Mouse (Mus musculus): ENCODE measurements around the gene Echs1. TPM values are rescaled to one million over a fixed set of nuclear protein-coding genes. Genes with fewer than 3 reads are reported as not detected.

Gene Echs1
- polyA plus RNA-seq, 1 experiment from 2014 or later: 123 TPM

DNA sequence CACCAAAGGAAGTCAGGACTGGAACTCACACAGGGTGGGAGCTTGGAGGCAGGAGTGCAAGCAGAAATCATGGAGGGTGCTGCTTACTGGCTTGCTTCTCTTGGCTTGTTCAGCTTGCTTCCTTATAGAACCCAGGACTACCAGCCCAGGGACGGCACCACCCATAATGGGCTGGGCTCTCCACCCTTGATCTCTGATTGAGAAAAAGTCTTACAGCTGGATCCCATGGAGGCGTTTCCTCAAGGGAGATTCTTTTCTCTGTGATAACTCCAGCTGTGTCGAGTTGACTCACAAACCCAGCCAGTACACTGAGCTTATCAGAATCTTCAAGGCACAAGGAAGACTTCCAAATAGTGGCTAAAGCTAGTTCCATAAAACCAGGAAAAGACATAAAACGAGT lies 6.5 kb upstream of the Echs1 start:
- no peak overlapping the region for H3K9ac ChIP-seq
- H3K27me3 ChIP-seq (ENCODE audit: control insufficient read depth, insufficient read depth, low read length): no peaks in the 10 kb centered on the region
- no peak for DNase-seq (ENCODE audit: low spot score)
- 43% methylated on average over 4 of the region's 4 CpGs for WGBS
- H3K36me3 ChIP-seq (replicated peaks; ENCODE audit: control insufficient read depth, insufficient read depth): no peaks in the 10 kb centered on the region
- H3K4me3 ChIP-seq (replicated peaks; ENCODE audit: low read length): no peak overlapping the region
- no peaks in the 10 kb centered on the region for H3K9me3 ChIP-seq (ENCODE audit: control insufficient read depth, low read length)
- ATAC-seq (ENCODE audit: low FRiP score): no peak
- H3K27ac ChIP-seq: no peak overlapping the region
- H3K4me2 ChIP-seq (replicated peaks): no peak overlapping the region
- H3K4me1 ChIP-seq (replicated peaks; ENCODE audit: control insufficient read depth, insufficient read depth, low read length): peaks cover 9% of the 10 kb centered on the region; the same call in 1 of the 2 replicates

DNA sequence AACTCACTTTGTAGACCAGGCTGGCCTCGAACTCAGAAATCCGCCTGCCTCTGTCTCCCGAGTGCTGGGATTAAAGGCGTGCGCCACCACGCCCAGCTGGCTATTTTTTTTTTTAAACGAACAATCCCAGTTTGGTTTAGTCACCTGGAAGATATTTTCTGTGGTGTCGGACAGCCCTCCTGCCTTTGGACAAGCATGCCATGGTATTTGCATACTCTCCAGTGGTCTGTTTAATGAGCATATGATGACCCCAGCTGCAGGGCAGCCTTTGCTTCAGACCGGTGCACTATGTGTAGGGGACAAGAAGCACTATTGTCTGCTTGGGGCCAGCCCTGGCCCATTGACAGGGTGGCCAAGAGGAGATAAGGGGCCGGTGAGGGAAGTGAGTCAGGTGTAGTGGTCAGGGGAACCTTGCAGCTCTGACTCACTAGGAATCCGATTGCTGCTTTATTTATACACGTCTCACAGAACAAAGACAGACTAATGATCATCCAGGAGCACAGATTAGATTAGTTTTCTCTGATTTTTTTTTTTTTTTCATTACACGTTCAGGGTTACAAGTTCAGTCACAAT lies 5.1 kb upstream of the Echs1 start:
- no peak overlapping the region for H3K9ac ChIP-seq

DNA sequence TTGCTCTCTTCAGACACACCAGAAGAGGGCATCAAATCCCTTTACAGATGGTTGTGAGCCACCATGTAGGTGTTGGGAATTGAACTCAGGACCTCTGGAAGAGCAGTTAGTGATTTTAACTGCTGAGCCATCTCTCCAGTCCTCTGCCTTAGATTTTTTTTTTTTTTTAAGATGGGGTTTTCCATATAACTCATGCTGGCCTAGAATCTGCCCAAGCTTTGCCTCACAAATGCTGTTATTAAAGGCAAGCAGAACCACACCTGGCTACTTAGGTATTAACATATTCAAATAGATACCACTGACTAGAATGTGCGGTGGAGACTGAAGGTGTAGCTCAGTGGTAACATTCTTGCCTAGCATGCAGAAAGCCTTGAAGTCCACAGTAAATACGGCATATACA lies 4.2 kb upstream of the Echs1 start:
- no peak overlapping the region for H3K4me3 ChIP-seq (replicated peaks; ENCODE audit: low read length)
- WGBS: 81% methylated on average over 2 of the region's 2 CpGs
- H3K27ac ChIP-seq: no peak overlapping the region
- ATAC-seq (ENCODE audit: low FRiP score) (no peak), DNase-seq (ENCODE audit: low spot score) (no peak)
- peaks cover 12% of the 10 kb centered on the region; the same call in 1 of the 2 replicates for H3K4me1 ChIP-seq (replicated peaks; ENCODE audit: control insufficient read depth, insufficient read depth, low read length)
- H3K36me3 ChIP-seq (replicated peaks; ENCODE audit: control insufficient read depth, insufficient read depth): no peaks in the 10 kb centered on the region
- no peaks in the 10 kb centered on the region for H3K27me3 ChIP-seq (ENCODE audit: control insufficient read depth, insufficient read depth, low read length)
- H3K9ac ChIP-seq: no peak overlapping the region
- H3K9me3 ChIP-seq (ENCODE audit: control insufficient read depth, low read length): no peaks in the 10 kb centered on the region
- H3K4me2 ChIP-seq (replicated peaks): no peak overlapping the region

More for the DNA sequence above, 5.1 kb upstream of the Echs1 start:
- DNase-seq (ENCODE audit: low spot score) (no peak), ATAC-seq (ENCODE audit: low FRiP score) (no peak)
- H3K4me3 ChIP-seq (replicated peaks; ENCODE audit: low read length): no peak overlapping the region
- no peaks in the 10 kb centered on the region for H3K9me3 ChIP-seq (ENCODE audit: control insufficient read depth, low read length)
- H3K27ac ChIP-seq: no peak overlapping the region
- H3K36me3 ChIP-seq (replicated peaks; ENCODE audit: control insufficient read depth, insufficient read depth): no peaks in the 10 kb centered on the region
- H3K4me2 ChIP-seq (replicated peaks): no peak overlapping the region
- H3K4me1 ChIP-seq (replicated peaks; ENCODE audit: control insufficient read depth, insufficient read depth, low read length): peaks cover 16% of the 10 kb centered on the region
- WGBS: 67% methylated on average over 13 of the region's 13 CpGs
- H3K27me3 ChIP-seq (ENCODE audit: control insufficient read depth, insufficient read depth, low read length): no peaks in the 10 kb centered on the region

DNA sequence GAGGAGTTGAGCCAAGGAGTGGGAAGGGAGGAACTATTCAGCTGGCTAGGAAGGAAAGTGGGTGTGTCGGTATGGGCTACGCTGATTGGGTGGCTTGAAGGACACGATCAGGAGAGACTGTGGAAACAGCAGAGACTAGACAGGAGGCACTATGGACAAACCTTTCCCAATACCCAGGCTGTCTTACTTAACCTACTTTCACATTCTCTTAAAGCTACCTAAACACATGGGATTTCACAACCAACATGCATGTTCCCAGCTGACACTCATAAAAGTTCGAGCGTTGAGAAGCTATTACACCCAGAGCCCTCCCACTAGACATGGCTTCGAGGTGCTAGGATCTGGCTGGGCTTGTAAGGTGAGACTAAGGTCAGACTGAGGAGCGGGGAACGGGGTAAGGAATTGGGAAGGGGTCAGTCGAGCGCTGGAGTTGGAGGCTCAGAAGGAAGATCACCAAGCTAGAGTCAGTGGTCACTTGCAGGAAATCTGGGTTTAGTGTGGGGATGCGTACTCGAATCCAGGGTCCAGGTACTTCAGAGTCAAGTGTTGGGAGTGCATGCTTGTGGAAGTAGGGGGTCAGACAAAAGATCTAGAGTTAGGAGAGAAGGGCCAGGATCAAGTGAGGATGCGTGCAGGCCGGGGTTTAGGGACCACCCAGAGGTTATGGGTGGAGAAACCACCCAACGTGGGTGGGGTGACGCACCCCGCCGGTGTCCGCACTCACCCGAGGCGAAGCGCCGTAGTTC lies 520 bp downstream of the Echs1 start, which contains the start of gene Paox:
Gene Paox, plus strand, starts transcription at position 217 of the 746 bp plus-strand sequence.
- Histone ChIP-seq H3K4me2 (replicated peaks) (peak within 1 kb of the TSS; percentile 87), H3K27ac (peak within 1 kb of the TSS; percentile 87), H3K27me3 (ENCODE audit: control insufficient read depth, insufficient read depth, low read length) (no peaks in the 10 kb centered on the region), H3K4me1 (replicated peaks; ENCODE audit: control insufficient read depth, insufficient read depth, low read length) (peaks cover 10% of the 10 kb centered on the region; the same call in 1 of the 2 replicates), H3K36me3 (replicated peaks; ENCODE audit: control insufficient read depth, insufficient read depth) (peaks cover 22% of the 10 kb centered on the region), H3K4me3 (replicated peaks; ENCODE audit: low read length) (peak within 1 kb of the TSS; percentile 78), H3K9ac (peak within 1 kb of the TSS; percentile 83), H3K9me3 (ENCODE audit: control insufficient read depth, low read length) (no peaks in the 10 kb centered on the region)
- WGBS: 3% methylated on average over 23 of the region's 23 CpGs
- peak; percentile 48 for DNase-seq (ENCODE audit: low spot score)
- peak; percentile 68; the same call in 1 of the 2 replicates for ATAC-seq (ENCODE audit: low FRiP score)

DNA sequence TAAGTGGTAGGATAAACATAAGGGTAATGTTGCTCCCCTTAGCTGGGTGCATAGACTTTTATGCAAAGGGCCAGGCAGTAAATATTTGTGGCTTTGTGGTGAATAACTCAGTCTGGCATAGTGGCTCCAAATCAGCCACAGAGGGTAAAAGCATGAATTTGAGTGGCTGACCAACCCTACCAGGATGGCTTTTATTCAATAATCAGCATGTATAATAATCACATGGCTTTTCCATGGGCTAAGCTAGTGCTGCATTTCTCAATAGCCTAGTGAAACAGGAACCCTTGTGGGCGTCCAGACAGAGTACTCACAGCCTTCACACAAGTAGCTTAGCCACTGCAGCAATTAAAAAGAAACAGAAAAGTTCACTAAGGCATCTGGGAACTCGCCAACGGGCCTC lies 4.3 kb downstream of the Echs1 start:
- Histone ChIP-seq H3K9ac (no peak overlapping the region), H3K4me2 (replicated peaks) (no peak overlapping the region), H3K36me3 (replicated peaks; ENCODE audit: control insufficient read depth, insufficient read depth) (peaks cover 60% of the 10 kb centered on the region), H3K27ac (no peak overlapping the region), H3K27me3 (ENCODE audit: control insufficient read depth, insufficient read depth, low read length) (no peaks in the 10 kb centered on the region), H3K9me3 (ENCODE audit: control insufficient read depth, low read length) (no peaks in the 10 kb centered on the region), H3K4me1 (replicated peaks; ENCODE audit: control insufficient read depth, insufficient read depth, low read length) (peaks cover 7% of the 10 kb centered on the region; the same call in 1 of the 2 replicates), H3K4me3 (replicated peaks; ENCODE audit: low read length) (no peak overlapping the region)
- ATAC-seq (ENCODE audit: low FRiP score): no peak
- DNase-seq (ENCODE audit: low spot score): no peak
- WGBS: 65% methylated on average over 3 of the region's 3 CpGs

DNA sequence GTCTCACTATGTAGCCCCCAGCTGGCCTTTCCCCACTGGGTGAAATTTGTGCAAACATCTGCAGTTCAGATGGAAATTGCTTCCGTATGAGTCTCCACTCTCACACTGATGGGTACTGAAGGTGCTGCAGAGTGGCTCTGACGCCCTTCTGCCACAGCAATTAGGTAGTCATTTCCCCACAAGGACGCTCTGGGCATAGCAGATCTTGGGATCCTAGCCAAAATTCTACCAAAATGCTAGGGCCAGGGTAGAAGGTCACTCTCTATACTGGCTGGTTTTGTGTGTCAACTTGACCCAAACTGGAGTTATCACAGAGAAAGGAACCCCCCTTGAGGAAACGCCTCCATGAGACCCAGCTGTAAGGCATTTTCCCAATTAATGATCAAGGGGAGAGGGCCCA lies 12.3 kb downstream of the Echs1 start:
- ATAC-seq (ENCODE audit: low FRiP score) (no peak), DNase-seq (ENCODE audit: low spot score) (no peak)
- no peak overlapping the region for H3K4me3 ChIP-seq (replicated peaks; ENCODE audit: low read length)
- H3K27ac ChIP-seq: no peak overlapping the region
- peaks cover 41% of the 10 kb centered on the region for H3K36me3 ChIP-seq (replicated peaks; ENCODE audit: control insufficient read depth, insufficient read depth)
- no peaks in the 10 kb centered on the region for H3K9me3 ChIP-seq (ENCODE audit: control insufficient read depth, low read length)
- no peak overlapping the region for H3K9ac ChIP-seq
- 78% methylated on average over 4 of the region's 4 CpGs for whole genome bisulfite sequencing
- H3K4me2 ChIP-seq (replicated peaks): no peak overlapping the region
- 0 out of 2 replicates have a peak, but pooled peaks cover 10% of the 10 kb centered on the region for H3K4me1 ChIP-seq (replicated peaks; ENCODE audit: control insufficient read depth, insufficient read depth, low read length)
- no peaks in the 10 kb centered on the region for H3K27me3 ChIP-seq (ENCODE audit: control insufficient read depth, insufficient read depth, low read length)

DNA sequence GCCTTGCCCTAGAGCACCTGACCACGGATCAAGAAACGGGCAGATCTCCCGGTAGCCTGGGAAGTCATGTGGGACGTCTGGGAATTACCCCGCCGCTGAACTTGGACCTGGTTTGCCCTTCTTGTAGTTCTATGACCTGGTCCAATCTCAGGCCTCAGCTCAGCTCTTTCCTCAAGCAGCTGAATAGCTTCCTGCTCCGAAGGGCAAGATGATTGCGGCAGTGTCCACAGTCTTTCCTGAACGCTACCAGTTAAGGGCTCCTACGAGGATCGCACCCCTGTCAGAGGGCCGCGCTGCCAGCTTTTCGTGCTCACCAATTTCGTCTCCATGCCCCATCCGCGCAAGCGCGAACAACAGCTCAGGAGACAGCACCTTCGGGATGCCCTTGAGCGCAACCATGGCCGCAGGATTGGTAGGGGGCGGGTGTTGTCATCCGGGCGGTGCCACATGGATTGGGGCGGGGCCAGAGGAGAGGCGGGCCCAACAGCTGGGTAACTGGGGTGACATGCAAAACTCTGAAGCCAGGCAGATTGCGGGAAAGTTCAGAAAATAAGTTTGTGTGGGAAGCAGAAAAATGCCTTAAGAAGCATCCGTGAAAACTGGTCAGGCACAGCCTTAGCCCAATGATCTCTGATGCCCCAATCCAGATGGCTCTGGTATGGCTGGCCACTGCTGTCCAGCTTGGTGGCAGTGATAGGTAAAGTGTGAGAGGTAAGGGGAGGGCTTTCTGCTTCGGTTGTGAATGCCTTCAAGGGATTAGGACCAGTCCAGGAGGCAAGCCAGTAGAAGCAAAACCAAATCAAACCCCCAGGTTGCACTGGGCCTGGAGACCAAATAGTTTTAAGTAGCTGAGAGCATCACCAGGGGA lies 14.0 kb downstream of the Echs1 start, which contains the start of gene Fuom:
Gene Fuom, minus strand, starts transcription at position 449 of the 868 bp plus-strand sequence.
- H3K4me1 ChIP-seq (replicated peaks; ENCODE audit: control insufficient read depth, insufficient read depth, low read length): 0 out of 2 replicates have a peak, but pooled peaks cover 10% of the 10 kb centered on the region
- DNase-seq (ENCODE audit: low spot score) (peak; percentile 69), ATAC-seq (ENCODE audit: low FRiP score) (peak; percentile 87)
- WGBS: 1% methylated on average over 30 of the region's 30 CpGs
- H3K27ac ChIP-seq: no peak within 1 kb of the TSS
- no peaks in the 10 kb centered on the region for H3K27me3 ChIP-seq (ENCODE audit: control insufficient read depth, insufficient read depth, low read length)
- H3K36me3 ChIP-seq (replicated peaks; ENCODE audit: control insufficient read depth, insufficient read depth): peaks cover 23% of the 10 kb centered on the region
- H3K9me3 ChIP-seq (ENCODE audit: control insufficient read depth, low read length): no peaks in the 10 kb centered on the region
- peak within 1 kb of the TSS; percentile 28 for H3K4me3 ChIP-seq (replicated peaks; ENCODE audit: low read length)
- peak within 1 kb of the TSS; percentile 56 for H3K4me2 ChIP-seq (replicated peaks)
- H3K9ac ChIP-seq: peak within 1 kb of the TSS; percentile 51

DNA sequence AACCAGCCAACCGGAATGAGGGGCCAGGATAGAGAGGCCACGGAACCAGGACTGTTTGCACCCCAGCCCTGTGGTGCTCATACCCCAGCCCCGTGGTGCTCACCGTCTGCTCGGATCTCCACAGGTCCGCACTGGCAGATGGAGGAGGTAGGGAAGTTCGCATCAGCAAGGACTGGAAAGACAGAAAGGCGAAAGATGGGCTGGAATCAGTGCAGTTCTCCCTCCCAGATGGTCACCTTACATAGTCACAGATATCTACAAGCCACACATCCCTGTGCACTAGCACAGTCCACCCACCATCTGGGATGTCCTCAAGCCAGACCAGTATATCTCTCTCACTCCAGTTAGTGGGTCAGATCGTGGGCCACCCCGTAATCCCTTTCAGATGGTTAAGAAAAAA lies 14.8 kb downstream of the Echs1 start:
- peak overlapping the region; percentile 51 for H3K9ac ChIP-seq
- 0 out of 2 replicates have a peak, but pooled peaks cover 10% of the 10 kb centered on the region for H3K4me1 ChIP-seq (replicated peaks; ENCODE audit: control insufficient read depth, insufficient read depth, low read length)
- H3K4me2 ChIP-seq (replicated peaks): peak overlapping the region; percentile 56
- H3K27ac ChIP-seq: no peak overlapping the region
- 82% methylated on average over 10 of the region's 10 CpGs for WGBS
- H3K9me3 ChIP-seq (ENCODE audit: control insufficient read depth, low read length): no peaks in the 10 kb centered on the region
- ATAC-seq (ENCODE audit: low FRiP score) (no peak), DNase-seq (ENCODE audit: low spot score) (no peak)
- H3K27me3 ChIP-seq (ENCODE audit: control insufficient read depth, insufficient read depth, low read length): no peaks in the 10 kb centered on the region
- peak overlapping the region; percentile 28 for H3K4me3 ChIP-seq (replicated peaks; ENCODE audit: low read length)
- peaks cover 16% of the 10 kb centered on the region for H3K36me3 ChIP-seq (replicated peaks; ENCODE audit: control insufficient read depth, insufficient read depth)

DNA sequence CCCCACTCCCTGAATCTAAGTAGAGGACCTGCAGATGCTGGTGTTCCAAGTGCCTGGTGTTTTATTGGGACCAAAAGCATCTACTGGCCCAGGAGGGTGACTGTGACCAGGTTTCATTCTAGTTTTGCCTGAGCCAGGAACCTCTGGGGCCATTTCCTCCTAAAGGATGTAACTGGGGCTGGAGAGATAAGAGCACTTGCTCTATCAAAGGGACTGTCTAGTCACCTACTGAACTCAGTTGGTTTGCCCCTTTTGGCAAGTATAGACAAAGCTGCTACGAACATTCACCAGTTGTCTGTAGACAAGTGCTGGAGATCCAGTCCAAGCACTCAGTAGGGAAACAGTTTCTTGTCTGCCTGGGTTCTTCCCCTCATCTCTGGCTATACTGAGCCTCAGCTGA lies 17.8 kb downstream of the Echs1 start:
- no peak overlapping the region for H3K27ac ChIP-seq
- no peak overlapping the region for H3K9ac ChIP-seq
- no peak overlapping the region for H3K4me2 ChIP-seq (replicated peaks)
- DNase-seq (ENCODE audit: low spot score) (no peak), ATAC-seq (ENCODE audit: low FRiP score) (no peak)
- H3K27me3 ChIP-seq (ENCODE audit: control insufficient read depth, insufficient read depth, low read length): no peaks in the 10 kb centered on the region
- 100% methylated on average over 1 of the region's 1 CpGs for WGBS
- H3K9me3 ChIP-seq (ENCODE audit: control insufficient read depth, low read length): no peaks in the 10 kb centered on the region
- 0 out of 2 replicates have a peak, but pooled peaks cover 10% of the 10 kb centered on the region for H3K4me1 ChIP-seq (replicated peaks; ENCODE audit: control insufficient read depth, insufficient read depth, low read length)
- H3K36me3 ChIP-seq (replicated peaks; ENCODE audit: control insufficient read depth, insufficient read depth): no peaks in the 10 kb centered on the region
- H3K4me3 ChIP-seq (replicated peaks; ENCODE audit: low read length): no peak overlapping the region

All from hindbrain, embryonic 14.5 days (tissue).